Mouse (Mus musculus) CH12.LX (cell line): ENCODE results near the gene Gm10203. TPM values are rescaled to one million over a fixed set of nuclear protein-coding genes. Genes with fewer than 3 reads are reported as not detected.
A peak's percentile ranks its signal among the peaks of the same experiment; 100 is the strongest.
"Not testable (repeated sequence)": the region's sequence is repeated elsewhere in the genome, so short reads cannot be mapped to it uniquely, and the experiment has no call there.

Source experiments
- DNase-seq: peaks from one replicate; pipeline ENCODE4 v3.0.0-alpha.2; 2013; ENCODE audit errors: extremely low read depth
- H3K27ac ChIP-seq: 2 replicates; pipeline ENCODE4 v1.5.1; 2012; ENCODE audit warnings: low read depth, mild to moderate bottlenecking, control low read depth, moderate library complexity; ENCODE audit not compliant: insufficient read depth
- H3K27me3 ChIP-seq: replicated peaks from 2 replicates; pipeline ENCODE3; 2012; ENCODE audit warnings: inconsistent platforms
- H3K36me3 ChIP-seq, 2 experiments: replicated peaks in 1 of 2; 2 replicates each; pipeline versions ENCODE3 to v1.6.1; 2012; ENCODE audit warnings: inconsistent platforms in 1 of 2, low read length in 1 of 2, mild to moderate bottlenecking in 1 of 2, mixed read lengths in 1 of 2, moderate library complexity in 1 of 2; ENCODE audit not compliant: control insufficient read depth in 1 of 2, insufficient read depth in 1 of 2
- H3K4me1 ChIP-seq, 2 experiments: 2 replicates each; pipeline ENCODE4 v1.6.1; 2012; ENCODE audit warnings: inconsistent platforms in 1 of 2, moderate library complexity in 1 of 2; ENCODE audit not compliant: insufficient read depth in 2 of 2, control insufficient read depth in 1 of 2
- H3K4me2 ChIP-seq: 2 replicates; pipeline ENCODE4 v1.6.1; 2012; ENCODE audit warnings: low read depth, mild to moderate bottlenecking, control low read depth; ENCODE audit not compliant: poor library complexity, insufficient read depth, severe bottlenecking
- H3K4me3 ChIP-seq, 3 experiments: fragments of 150-350 bp in 1 of 3; sonication (generic) in 1 of 3; replicated peaks in 1 of 3; 2 replicates each; pipeline versions ENCODE3 to v1.5.1; 2011 to 2012; ENCODE audit warnings: low read depth in 2 of 3, low read length in 2 of 3, mild to moderate bottlenecking in 2 of 3, moderate library complexity in 2 of 3, control low read depth in 1 of 3, improper control_type of control experiment in 1 of 3, inconsistent platforms in 1 of 3, mixed read lengths in 1 of 3; ENCODE audit not compliant: poor library complexity in 1 of 3
- H3K79me2 ChIP-seq: replicated peaks from 2 replicates; pipeline ENCODE4 v1.6.1; 2012; ENCODE audit warnings: mild to moderate bottlenecking, moderate library complexity; ENCODE audit not compliant: control insufficient read depth, poor library complexity, insufficient read depth, severe bottlenecking; ENCODE audit errors: extremely low read depth
- H3K9ac ChIP-seq: 2 replicates; pipeline ENCODE4 v1.6.1; 2012; ENCODE audit warnings: low read depth, mild to moderate bottlenecking, control low read depth, moderate library complexity; ENCODE audit not compliant: insufficient read depth
- H3K9me3 ChIP-seq: replicated peaks from 2 replicates; pipeline ENCODE3; 2012; ENCODE audit warnings: low read length, inconsistent platforms, mixed read lengths
- BHLHE40 ChIP-seq: IDR thresholded peaks from 2 replicates; pipeline ENCODE4 v1.6.1; 2011; ENCODE audit warnings: mild to moderate bottlenecking, low read depth, low read length, improper control_type of control experiment
- CHD1 ChIP-seq: IDR thresholded peaks from 2 replicates; pipeline ENCODE4 v1.6.1; 2012; ENCODE audit warnings: low read depth, low read length, improper control_type of control experiment, inconsistent platforms
- CHD2 ChIP-seq: IDR thresholded peaks from 2 replicates; pipeline ENCODE4 v1.6.1; 2011; ENCODE audit warnings: low read length, improper control_type of control experiment
- CTCF ChIP-seq, 2 experiments: IDR thresholded peaks in 1 of 2; conservative IDR thresholded peaks in 1 of 2; 2 replicates each; pipeline ENCODE4 v1.5.1; 2011 to 2012; ENCODE audit warnings: low read depth in 2 of 2, low read length in 2 of 2, improper control_type of control experiment in 1 of 2, inconsistent platforms in 1 of 2, mild to moderate bottlenecking in 1 of 2, moderate library complexity in 1 of 2
- E2F4 ChIP-seq: IDR thresholded peaks from 2 replicates; pipeline ENCODE4 v1.6.1; 2011; ENCODE audit warnings: low read depth, low read length, improper control_type of control experiment; ENCODE audit not compliant: insufficient replicate concordance
- ELF1 ChIP-seq: IDR thresholded peaks from 2 replicates; pipeline ENCODE4 v1.6.1; 2014; ENCODE audit warnings: low read depth, mild to moderate bottlenecking, inconsistent platforms, low read length, improper control_type of control experiment
- EP300 ChIP-seq: IDR thresholded peaks from 2 replicates; pipeline ENCODE4 v1.6.1; 2011; ENCODE audit warnings: low read length, improper control_type of control experiment
- ETS1 ChIP-seq: conservative IDR thresholded peaks from 2 replicates; pipeline ENCODE4 v1.6.1; 2012; ENCODE audit warnings: low read depth, mild to moderate bottlenecking, inconsistent platforms, low read length, improper control_type of control experiment, moderate library complexity
- HCFC1 ChIP-seq: IDR thresholded peaks from 2 replicates; pipeline ENCODE4 v1.6.1; 2012; ENCODE audit warnings: low read depth, mild to moderate bottlenecking, inconsistent platforms, low read length, improper control_type of control experiment
- JUN ChIP-seq: IDR thresholded peaks from 2 replicates; pipeline ENCODE4 v1.6.1; 2011; ENCODE audit warnings: low read depth, mild to moderate bottlenecking, low read length, improper control_type of control experiment, moderate library complexity; ENCODE audit not compliant: insufficient read depth
- JUND ChIP-seq: conservative IDR thresholded peaks from 2 replicates; pipeline ENCODE4 v1.6.1; 2011; ENCODE audit warnings: low read depth, low read length, improper control_type of control experiment
- KAT2A ChIP-seq: IDR thresholded peaks from 2 replicates; pipeline ENCODE4 v1.6.1; 2012; ENCODE audit warnings: low read length, improper control_type of control experiment, inconsistent platforms; ENCODE audit not compliant: insufficient replicate concordance
- MAFK ChIP-seq: IDR thresholded peaks from 2 replicates; pipeline ENCODE4 v1.6.1; 2011; ENCODE audit warnings: low read length, improper control_type of control experiment; ENCODE audit not compliant: insufficient replicate concordance
- MAX ChIP-seq: IDR thresholded peaks from 2 replicates; pipeline ENCODE4 v1.6.1; 2011; ENCODE audit warnings: low read length, improper control_type of control experiment
- MAZ ChIP-seq: IDR thresholded peaks from 2 replicates; pipeline ENCODE4 v1.6.1; 2012; ENCODE audit warnings: low read depth, mild to moderate bottlenecking, inconsistent platforms, low read length, improper control_type of control experiment, moderate library complexity
- MEF2A ChIP-seq: IDR thresholded peaks from 2 replicates; pipeline ENCODE4 v1.6.1; 2014; ENCODE audit warnings: low read depth, mild to moderate bottlenecking, inconsistent platforms, low read length, improper control_type of control experiment, borderline replicate concordance
- MXI1 ChIP-seq: IDR thresholded peaks from 2 replicates; pipeline ENCODE4 v1.6.1; 2011; ENCODE audit warnings: mild to moderate bottlenecking, low read depth, low read length, improper control_type of control experiment
- MYC ChIP-seq: IDR thresholded peaks from 2 replicates; pipeline ENCODE4 v1.6.1; 2011; ENCODE audit warnings: low read depth, mild to moderate bottlenecking, improper control_type of control experiment, low read length
- NELFE ChIP-seq: IDR thresholded peaks from 2 replicates; pipeline ENCODE4 v1.6.1; 2011; ENCODE audit warnings: low read depth, low read length, improper control_type of control experiment
- NRF1 ChIP-seq: IDR thresholded peaks from 2 replicates; pipeline ENCODE4 v1.6.1; 2014; ENCODE audit warnings: low read depth, mild to moderate bottlenecking, inconsistent platforms, low read length, improper control_type of control experiment, moderate library complexity
- PAX5 ChIP-seq: IDR thresholded peaks from 2 replicates; pipeline ENCODE4 v1.6.1; 2012; ENCODE audit warnings: low read length, inconsistent platforms, mixed read lengths
- POLR2A ChIP-seq: IDR thresholded peaks from 2 replicates; pipeline ENCODE4 v1.6.1; 2011; ENCODE audit warnings: low read depth, mild to moderate bottlenecking, improper control_type of control experiment, low read length
- POLR2AphosphoS2 ChIP-seq: IDR thresholded peaks from 2 replicates; pipeline ENCODE4 v1.6.1; 2011; ENCODE audit warnings: low read depth, low read length, improper control_type of control experiment
- RAD21 ChIP-seq: IDR thresholded peaks from 2 replicates; pipeline ENCODE4 v1.6.1; 2011; ENCODE audit warnings: low read depth, mild to moderate bottlenecking, low read length, improper control_type of control experiment, moderate library complexity
- RCOR1 ChIP-seq: conservative IDR thresholded peaks from 2 replicates; pipeline ENCODE4 v1.6.1; 2012; ENCODE audit warnings: low read depth, mild to moderate bottlenecking, inconsistent platforms, low read length, improper control_type of control experiment
- SIN3A ChIP-seq: IDR thresholded peaks from 2 replicates; pipeline ENCODE4 v1.6.1; 2012; ENCODE audit warnings: low read length, improper control_type of control experiment, inconsistent platforms
- SMC3 ChIP-seq: IDR thresholded peaks from 2 replicates; pipeline ENCODE4 v1.6.1; 2011; ENCODE audit warnings: low read depth, low read length, improper control_type of control experiment
- TBP ChIP-seq: conservative IDR thresholded peaks from 2 replicates; pipeline ENCODE4 v1.6.1; 2011; ENCODE audit warnings: low read depth, low read length, improper control_type of control experiment
- TCF12 ChIP-seq: IDR thresholded peaks from 2 replicates; pipeline ENCODE4 v1.6.1; 2014; ENCODE audit warnings: low read depth, mild to moderate bottlenecking, inconsistent platforms, low read length, improper control_type of control experiment
- UBTF ChIP-seq: IDR thresholded peaks from 2 replicates; pipeline ENCODE4 v1.6.1; 2012; ENCODE audit warnings: low read depth, mild to moderate bottlenecking, inconsistent platforms, low read length, improper control_type of control experiment, moderate library complexity
- ZC3H11A ChIP-seq: IDR thresholded peaks from 2 replicates; pipeline ENCODE4 v1.6.1; 2012; ENCODE audit warnings: low read depth, mild to moderate bottlenecking, inconsistent platforms, low read length, improper control_type of control experiment
- ZKSCAN1 ChIP-seq: IDR thresholded peaks from 2 replicates; pipeline ENCODE4 v1.6.1; 2012; ENCODE audit warnings: low read depth, inconsistent platforms, low read length, improper control_type of control experiment, borderline replicate concordance
- ZNF384 ChIP-seq: IDR thresholded peaks from 2 replicates; pipeline ENCODE4 v1.6.1; 2012; ENCODE audit warnings: low read depth, low read length, improper control_type of control experiment, inconsistent platforms
- dilution Hi-C: fragments of 300-500 bp; cut with MboI; formaldehyde crosslinking; loops from 2 replicates; pipeline ENCODE4 v1.14.3; 2020; ENCODE audit warnings: low sequenced_read_pairs; ENCODE audit not compliant: extremely low pct_unique_long_range_greater_than_20kb, extremely low pct_ligation_motif_present
- in situ Hi-C: fragments of 300-500 bp; cut with MboI; formaldehyde crosslinking; loops from 3 replicates; pipeline ENCODE4 v1.14.3; 2019; ENCODE audit warnings: low sequenced_read_pairs, low pct_ligation_motif_present, low pct_unique_long_range_greater_than_20kb, mixed read lengths
- polyA plus RNA-seq: library from polyadenylated mRNA; unstranded; fragments of >175 nt; gene quantifications from 2 replicates; pipeline ENCODE4 v1.2.1, GENCODE M21; 2012; ENCODE audit warnings: low read depth; ENCODE audit not compliant: insufficient read length
- total RNA-seq, 2 experiments: library from RNA; depleted of rRNA; stranded (reverse); fragments of 300-350 nt in 1 of 2; fragments of >200 nt in 1 of 2; gene quantifications; 2 replicates each; pipeline ENCODE4 v1.2.3; 2012 to 2014

Gene Gm10203
- total RNA-seq (2012; rRNA removed): not detected in 2 replicates
- not detected in 2 replicates for total RNA-seq (2014; rRNA removed)
- polyA plus RNA-seq: not detected in 2 replicates

- H3K27ac ChIP-seq, H3K9ac ChIP-seq, H3K36me3 ChIP-seq, dilution Hi-C loops, H3K9me3 ChIP-seq, DNase-seq, H3K4me2 ChIP-seq, H3K27me3 ChIP-seq, H3K4me3 ChIP-seq, H3K79me2 ChIP-seq: not testable (repeated sequence)
- H3K4me1 ChIP-seq: peaks cover 0 to 10% of the 10 kb centered on the region in 2 experiments; a peak in 1 of 4 replicates
- in situ Hi-C loops: loop anchor here (5.0 kb wide), 1 partner anchor 247 kb away; no protein-coding TSS in a partner anchor
These were observed at the start of gene Gm10203 for GRCm38 (mm10) chr6:149129870-149130269. Gene Gm10203 (plus strand): TSS chr6:149130170.

DNA sequence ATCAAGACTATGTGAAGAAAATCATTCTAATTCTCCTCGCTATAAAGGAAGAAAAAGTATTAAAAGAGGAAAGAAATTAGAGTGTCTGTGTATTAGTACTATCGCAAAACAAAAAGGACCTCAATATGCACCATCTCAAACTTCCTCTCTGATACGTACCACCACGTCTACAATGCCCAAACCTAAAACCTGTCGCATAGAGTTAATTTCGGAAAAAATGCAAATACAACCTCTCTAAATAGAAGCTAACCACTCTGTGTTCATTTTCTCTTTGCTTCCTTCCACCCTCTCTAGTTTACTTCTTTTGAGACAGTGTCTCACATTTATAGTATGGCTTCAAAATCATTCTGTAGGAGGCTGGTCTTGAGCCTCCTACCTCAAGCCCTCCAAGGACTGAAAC lies 37.6 kb upstream of the Gm10203 start:
- H3K4me1 ChIP-seq: peaks cover 2 to 42% of the 10 kb centered on the region in 2 experiments
- H3K9me3 ChIP-seq: no peaks in the 10 kb centered on the region
- H3K79me2 ChIP-seq: peaks cover 20% of the 10 kb centered on the region
- dilution Hi-C loops (no loop called here), in situ Hi-C loops (no loop called here)
- peak overlapping the region; percentile 60; the same call in 1 of the 2 replicates for H3K27ac ChIP-seq
- peak; percentile 40 for DNase-seq
- peak overlapping the region in 1 of 3 experiments; percentile 0 for H3K4me3 ChIP-seq
- H3K36me3 ChIP-seq: no peaks in the 10 kb centered on the region
- H3K4me2 ChIP-seq: peak overlapping the region; percentile 79
- H3K9ac ChIP-seq: peak overlapping the region; percentile 53; the same call in 1 of the 2 replicates
- no peaks in the 10 kb centered on the region for H3K27me3 ChIP-seq
- TF ChIP-seq RCOR1 (no peak), ELF1 (no peak), POLR2AphosphoS2 (no peak), JUND (0 out of 2 replicates have a peak, but pooled peaks have one; percentile 5), UBTF (no peak), MAFK (no peak), POLR2A (no peak), CHD1 (no peak; the same call in 1 of the 2 replicates), ZC3H11A (no peak), CTCF (conservative IDR thresholded peaks at IDR 0.05 in 1 of 2, IDR thresholded peaks at IDR 0.05 in 1 of 2; ENCODE audit: low read depth in 2 of 2, low read length in 2 of 2) (no peak), ETS1 (peak; percentile 46), MXI1 (no peak), KAT2A (no peak), CHD2 (no peak), MYC (peak; percentile 25; the same call in 1 of the 2 replicates), MAZ (no peak), E2F4 (no peak), PAX5 (no peak), TCF12 (0 out of 2 replicates have a peak, but pooled peaks have one; percentile 33), SMC3 (no peak), ZNF384 (no peak), JUN (no peak), ZKSCAN1 (no peak), BHLHE40 (no peak), MEF2A (peak; percentile 89), EP300 (peak; percentile 61; the same call in 1 of the 2 replicates), HCFC1 (no peak), NELFE (no peak), RAD21 (no peak), MAX (no peak), NRF1 (no peak), SIN3A (peak; percentile 71; the same call in 1 of the 2 replicates), TBP (0 out of 2 replicates have a peak, but pooled peaks have one; percentile 41)
